Mouse (Mus musculus): ENCODE measurements around the gene Trim17.

GRCm38 (mm10) chr11:58922420-58922819, 32.1 kb upstream of the Trim17 start:
- no peak for TF ChIP-seq CTCF (conservative IDR thresholded peaks at IDR 0.05; ENCODE audit: low read length)
- TF ChIP-seq NANOG (IDR thresholded peaks at IDR 0.05; ENCODE audit: borderline replicate concordance, low read length): no peak

Measured in E14TG2a.4 (cell line).